Mouse (Mus musculus): ENCODE measurements around the gene Pax7. TPM values are rescaled to one million over a fixed set of nuclear protein-coding genes. Genes with fewer than 3 reads are reported as not detected.

Pax7 gene
- polyA plus RNA-seq, 1 experiment from 2014 or later: 6.5 TPM

DNA sequence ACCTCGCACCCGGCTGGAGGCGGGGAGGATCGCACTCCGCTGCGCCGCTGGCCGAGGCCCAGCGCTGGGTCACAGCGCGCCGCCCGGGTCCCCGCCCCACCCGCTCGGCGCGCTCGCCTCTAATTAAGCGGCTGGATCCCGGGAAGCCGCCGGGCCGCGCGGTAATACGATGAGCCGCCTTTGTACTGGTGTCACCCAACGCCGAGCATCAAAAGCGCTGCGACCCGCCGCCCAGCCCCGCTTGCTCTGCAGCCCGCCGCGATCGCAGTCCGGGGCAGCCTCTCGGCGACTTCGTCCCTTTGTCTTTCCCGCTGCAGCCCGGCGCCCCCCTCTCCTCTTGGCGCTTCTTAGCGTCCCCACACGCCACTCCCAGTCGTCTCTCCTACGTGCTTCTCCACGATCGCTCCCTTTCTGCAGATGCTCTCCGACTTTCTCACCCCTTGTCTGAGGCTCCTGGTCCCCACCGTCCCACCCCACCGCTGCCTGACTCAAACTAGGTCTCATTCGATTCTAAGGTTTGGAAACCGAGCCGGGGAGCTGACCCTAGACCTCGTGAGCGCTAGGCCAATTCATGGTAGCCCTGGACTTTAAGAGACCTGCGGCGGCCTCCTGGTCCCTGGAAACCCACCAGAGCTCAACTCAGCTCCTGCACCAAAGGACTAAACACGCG, 11.7 kb downstream of the Pax7 start:
- ATAC-seq: peak; percentile 64
- Histone ChIP-seq H3K4me3 (replicated peaks) (peak overlapping the region; percentile 35), H3K9ac (replicated peaks) (peak overlapping the region; percentile 68)

DNA sequence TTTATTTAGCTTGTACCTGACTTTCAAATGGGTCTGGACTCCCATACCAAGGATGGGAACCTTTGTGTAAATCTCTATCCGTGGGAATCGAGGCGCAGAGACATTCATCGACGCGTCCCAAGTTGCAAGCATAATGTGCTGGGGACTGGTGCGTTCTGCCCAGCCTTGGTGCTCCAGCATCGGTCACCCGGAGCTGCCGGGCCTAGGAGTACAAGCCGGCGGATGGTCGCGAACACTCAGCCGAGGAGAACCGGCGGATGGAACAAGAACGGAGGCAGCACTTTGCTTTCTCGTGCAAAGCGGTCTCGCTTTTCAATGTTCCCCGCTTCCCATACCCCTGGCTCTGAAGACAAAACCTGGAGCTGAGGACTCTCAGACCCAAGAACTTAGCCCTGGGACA, 12.3 kb downstream of the Pax7 start:
- ATAC-seq: no peak
- H3K27ac ChIP-seq: peak overlapping the region; percentile 93
- H3K4me2 ChIP-seq (replicated peaks): peak overlapping the region; percentile 60
- peaks cover 98% of the 10 kb centered on the region for H3K4me1 ChIP-seq (replicated peaks)
- under 1% methylated on average over 22 of the region's 22 CpGs for WGBS
- H3K36me3 ChIP-seq: no peaks in the 10 kb centered on the region
- peak overlapping the region; percentile 35 for H3K4me3 ChIP-seq (replicated peaks)
- H3K9me3 ChIP-seq: no peaks in the 10 kb centered on the region
- H3K27me3 ChIP-seq: peaks cover 93% of the 10 kb centered on the region
- H3K9ac ChIP-seq (replicated peaks): peak overlapping the region; percentile 68

More for the DNA sequence above, 11.7 kb downstream of the Pax7 start:
- no peaks in the 10 kb centered on the region for H3K36me3 ChIP-seq
- no peaks in the 10 kb centered on the region for H3K9me3 ChIP-seq
- peak overlapping the region; percentile 60 for H3K4me2 ChIP-seq (replicated peaks)
- peak overlapping the region; percentile 93 for H3K27ac ChIP-seq
- peaks cover 93% of the 10 kb centered on the region for H3K27me3 ChIP-seq
- whole genome bisulfite sequencing: under 1% methylated on average over 64 of the region's 65 CpGs
- peaks cover 98% of the 10 kb centered on the region for H3K4me1 ChIP-seq (replicated peaks)

DNA sequence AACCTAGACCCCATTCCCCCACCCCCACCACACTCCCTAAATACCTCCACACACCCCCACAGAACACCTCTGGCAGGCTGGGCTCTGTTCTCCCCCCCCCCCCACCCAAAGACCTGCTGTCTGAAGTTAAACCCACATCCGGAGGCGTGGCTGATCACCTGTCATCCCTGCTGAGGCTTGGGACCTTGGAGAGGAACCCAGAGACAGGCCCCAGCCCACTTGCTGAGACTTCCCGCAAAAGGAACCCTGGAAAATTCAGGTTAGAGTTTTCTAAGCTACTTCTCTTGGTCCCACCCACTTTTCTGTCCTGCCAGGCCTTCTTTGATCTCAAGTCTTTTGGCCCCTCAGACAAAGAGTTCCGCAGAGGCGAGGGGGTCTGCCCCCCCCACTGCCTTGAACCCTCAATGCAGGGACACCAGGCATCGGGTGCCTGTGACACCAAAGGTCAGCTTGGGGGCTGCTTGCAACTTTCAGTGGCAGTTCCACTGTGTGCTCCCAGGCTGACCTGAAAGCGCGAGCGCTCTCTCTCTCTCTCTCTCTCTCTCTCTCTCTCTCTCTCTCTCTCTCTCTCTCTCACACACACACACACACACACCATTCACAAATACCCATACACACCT, 13.8 kb downstream of the Pax7 start:
- no peak for ATAC-seq
- WGBS: 4% methylated on average over 9 of the region's 9 CpGs
- Histone ChIP-seq H3K27me3 (peaks cover 90% of the 10 kb centered on the region), H3K36me3 (no peaks in the 10 kb centered on the region), H3K9me3 (no peaks in the 10 kb centered on the region), H3K27ac (no peak overlapping the region), H3K4me2 (replicated peaks) (peak overlapping the region; percentile 34), H3K4me3 (replicated peaks) (0 out of 2 replicates have a peak overlapping the region, but pooled peaks have one; percentile 8), H3K4me1 (replicated peaks) (peaks cover 86% of the 10 kb centered on the region), H3K9ac (replicated peaks) (no peak overlapping the region)

DNA sequence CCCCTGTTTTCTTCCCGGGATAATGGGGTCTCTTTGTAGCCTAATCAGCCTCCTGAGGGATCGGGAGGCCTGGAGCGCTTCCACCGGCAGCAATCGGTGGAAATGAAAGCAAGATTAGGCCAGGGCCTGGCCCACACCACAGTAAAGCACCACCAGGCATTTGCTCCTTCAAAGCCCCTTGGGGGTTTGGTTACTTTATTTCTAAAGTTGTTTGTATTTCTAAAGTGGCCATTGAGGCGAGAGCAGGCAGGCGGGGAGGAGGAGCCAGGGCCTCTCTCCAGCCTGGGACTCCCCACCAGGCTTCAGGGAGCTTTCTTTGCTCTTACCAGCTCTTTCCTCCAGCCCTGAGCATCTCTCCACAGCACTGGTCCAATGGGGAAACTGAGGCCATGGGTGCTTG, 15.2 kb downstream of the Pax7 start:
- WGBS: 2% methylated on average over 7 of the region's 7 CpGs
- Histone ChIP-seq H3K4me3 (replicated peaks) (no peak overlapping the region), H3K36me3 (no peaks in the 10 kb centered on the region), H3K9ac (replicated peaks) (no peak overlapping the region), H3K27me3 (peaks cover 93% of the 10 kb centered on the region), H3K27ac (peak overlapping the region; percentile 48), H3K4me1 (replicated peaks) (peaks cover 80% of the 10 kb centered on the region), H3K4me2 (replicated peaks) (0 out of 2 replicates have a peak overlapping the region, but pooled peaks have one; percentile 13), H3K9me3 (no peaks in the 10 kb centered on the region)
- peak; percentile 55; the same call in 1 of the 2 replicates for ATAC-seq

DNA sequence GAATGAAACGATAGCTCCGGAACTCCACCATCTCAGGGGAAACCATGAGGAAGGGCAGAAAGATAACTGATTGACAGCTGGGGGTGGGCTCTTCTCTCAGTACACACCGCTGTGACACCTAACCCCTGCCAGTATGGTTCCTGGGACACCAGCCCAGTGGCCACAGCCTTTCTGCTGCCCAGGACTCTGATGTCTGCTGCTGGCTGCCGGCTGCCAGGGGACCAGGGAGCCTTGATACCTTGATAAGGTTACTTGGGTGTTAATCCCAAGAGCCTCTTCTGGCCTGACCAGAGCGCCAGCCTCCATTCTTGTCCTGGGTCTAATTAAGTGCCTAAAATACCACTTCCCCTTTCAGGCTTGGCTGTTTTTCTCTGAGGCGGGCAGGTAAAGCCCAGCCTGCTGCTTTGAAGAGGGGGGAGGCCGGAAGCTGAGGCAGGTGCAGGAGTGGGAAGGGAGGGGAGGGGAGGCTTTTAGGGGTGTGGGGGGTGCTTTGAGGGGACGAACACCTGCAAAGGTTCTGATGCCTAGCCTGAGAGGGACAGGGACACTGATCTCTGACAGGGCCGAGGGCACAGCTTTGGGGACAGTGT, 19.9 kb downstream of the Pax7 start:
- H3K4me2 ChIP-seq (replicated peaks): no peak overlapping the region
- H3K27ac ChIP-seq: no peak overlapping the region
- H3K4me1 ChIP-seq (replicated peaks): peaks cover 75% of the 10 kb centered on the region
- no peak for ATAC-seq
- peaks cover 92% of the 10 kb centered on the region for H3K27me3 ChIP-seq
- 20% methylated on average over 9 of the region's 9 CpGs for WGBS
- no peak overlapping the region for H3K4me3 ChIP-seq (replicated peaks)
- H3K9me3 ChIP-seq: no peaks in the 10 kb centered on the region
- H3K9ac ChIP-seq (replicated peaks): no peak overlapping the region
- H3K36me3 ChIP-seq: no peaks in the 10 kb centered on the region

DNA sequence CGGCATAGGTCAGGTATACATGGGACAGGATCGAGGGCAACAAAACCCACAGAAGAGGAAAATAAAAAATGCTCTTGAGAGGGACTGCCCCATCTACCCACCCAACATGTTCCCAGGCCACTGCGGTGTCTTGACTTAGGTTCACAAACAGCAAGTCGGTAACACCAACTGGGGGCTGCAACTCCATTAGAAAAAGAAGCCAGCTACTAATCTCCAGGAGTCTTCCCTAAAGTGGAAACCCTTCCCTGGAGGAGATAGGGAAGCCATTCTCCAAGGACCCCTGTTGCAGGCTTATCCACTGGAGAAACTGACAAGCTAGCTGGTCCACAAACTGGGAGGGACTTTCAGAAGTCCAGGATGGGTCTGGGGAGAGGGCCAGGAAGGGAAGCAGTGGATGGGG, 21.4 kb downstream of the Pax7 start:
- H3K4me1 ChIP-seq (replicated peaks): peaks cover 73% of the 10 kb centered on the region
- H3K9me3 ChIP-seq: no peaks in the 10 kb centered on the region
- 21% methylated on average over 4 of the region's 4 CpGs for WGBS
- H3K36me3 ChIP-seq: no peaks in the 10 kb centered on the region
- H3K27me3 ChIP-seq: peaks cover 79% of the 10 kb centered on the region
- no peak overlapping the region for H3K4me3 ChIP-seq (replicated peaks)
- ATAC-seq: no peak
- H3K9ac ChIP-seq (replicated peaks): no peak overlapping the region
- no peak overlapping the region for H3K4me2 ChIP-seq (replicated peaks)
- peak overlapping the region; percentile 76 for H3K27ac ChIP-seq

DNA sequence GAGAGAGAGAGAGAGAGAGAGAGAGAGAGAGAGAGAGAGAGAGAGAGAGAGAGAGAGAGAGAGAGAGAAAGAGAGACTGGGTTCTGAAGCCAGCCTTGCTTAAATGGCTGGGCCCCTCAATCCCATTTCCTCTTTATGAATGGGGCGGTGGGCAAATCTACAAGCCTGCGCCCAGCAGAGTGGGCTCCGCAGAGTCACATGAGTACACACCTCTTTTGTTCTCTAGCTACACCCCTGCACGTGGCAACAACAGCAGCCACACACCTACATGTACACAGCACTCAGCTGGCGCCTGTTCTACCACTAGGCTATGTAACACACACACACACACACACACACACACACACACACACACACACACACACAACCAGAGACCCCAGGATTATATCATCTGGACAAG, 21.9 kb downstream of the Pax7 start:
- no peak overlapping the region for H3K9ac ChIP-seq (replicated peaks)
- ATAC-seq: peak; percentile 37; the same call in 1 of the 2 replicates
- no peaks in the 10 kb centered on the region for H3K36me3 ChIP-seq
- peaks cover 73% of the 10 kb centered on the region for H3K4me1 ChIP-seq (replicated peaks)
- no peak overlapping the region for H3K4me3 ChIP-seq (replicated peaks)
- peak overlapping the region; percentile 76 for H3K27ac ChIP-seq
- no peaks in the 10 kb centered on the region for H3K9me3 ChIP-seq
- 7% methylated on average over 5 of the region's 5 CpGs for WGBS
- H3K27me3 ChIP-seq: peaks cover 78% of the 10 kb centered on the region
- no peak overlapping the region for H3K4me2 ChIP-seq (replicated peaks)

DNA sequence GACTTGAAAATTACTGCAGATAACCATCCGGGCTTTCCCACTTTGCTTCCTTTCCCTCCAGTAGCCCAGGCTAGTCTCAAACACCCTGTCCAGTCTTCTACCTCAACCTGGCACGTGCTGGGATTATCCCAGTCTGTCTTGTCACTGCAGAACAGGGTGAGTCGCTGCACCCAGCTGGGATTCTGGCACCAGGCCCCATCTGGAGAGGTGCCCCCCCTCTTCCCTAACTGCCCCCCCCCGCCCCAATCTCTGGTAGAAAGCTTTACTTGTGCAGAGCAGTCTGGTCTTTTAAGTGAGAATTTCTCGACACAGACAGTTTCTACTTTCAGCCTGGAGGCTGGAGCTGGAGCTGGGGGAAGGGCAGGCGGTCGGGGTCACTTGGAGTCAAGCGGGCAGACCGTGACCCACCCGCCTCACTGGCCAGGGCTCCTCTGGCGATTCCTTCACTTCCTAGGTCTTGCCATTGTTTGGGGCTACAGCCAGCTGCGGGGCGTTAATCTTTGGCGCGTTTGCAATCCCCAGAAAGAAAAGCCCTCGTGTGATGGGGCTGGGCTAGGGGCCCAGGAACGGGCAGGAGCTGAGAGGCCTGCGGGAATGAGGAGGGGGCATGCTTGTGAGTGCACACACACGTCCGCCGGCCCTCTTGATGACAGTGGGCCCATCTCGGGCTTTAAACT, 22.4 kb downstream of the Pax7 start:
- WGBS: 1% methylated on average over 22 of the region's 22 CpGs
- Histone ChIP-seq H3K4me1 (replicated peaks) (peaks cover 73% of the 10 kb centered on the region), H3K36me3 (no peaks in the 10 kb centered on the region), H3K27me3 (peaks cover 78% of the 10 kb centered on the region), H3K27ac (peak overlapping the region; percentile 76), H3K4me3 (replicated peaks) (no peak overlapping the region), H3K4me2 (replicated peaks) (peak overlapping the region; percentile 31), H3K9me3 (no peaks in the 10 kb centered on the region), H3K9ac (replicated peaks) (0 out of 2 replicates have a peak overlapping the region, but pooled peaks have one; percentile 29)
- peak; percentile 70 for ATAC-seq

DNA sequence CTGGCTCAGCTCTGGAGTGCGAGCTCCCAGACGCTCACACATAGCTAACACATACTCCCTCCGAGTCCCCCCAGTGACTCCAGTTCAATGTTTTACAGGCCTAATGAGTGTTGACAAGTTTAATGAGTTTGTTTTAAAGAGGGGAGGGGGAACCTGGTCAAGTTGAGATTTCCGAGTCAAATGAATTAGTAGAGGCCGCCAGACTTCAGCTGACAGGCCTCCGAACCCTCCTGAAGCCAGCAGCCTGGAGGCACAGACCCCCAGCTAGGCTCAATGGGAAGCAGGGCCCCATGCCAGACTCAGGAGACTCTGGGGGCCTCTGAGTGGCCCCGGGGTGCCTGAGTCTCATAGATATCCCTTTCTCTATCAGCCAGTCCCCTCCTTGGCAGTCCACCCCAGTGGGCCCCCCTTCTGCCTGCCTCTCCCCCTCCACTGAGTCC, 23.9 kb downstream of the Pax7 start:
- Histone ChIP-seq H3K9me3 (no peaks in the 10 kb centered on the region), H3K27me3 (peaks cover 81% of the 10 kb centered on the region), H3K36me3 (no peaks in the 10 kb centered on the region), H3K27ac (peak overlapping the region; percentile 76), H3K4me3 (replicated peaks) (no peak overlapping the region), H3K4me1 (replicated peaks) (peaks cover 82% of the 10 kb centered on the region), H3K4me2 (replicated peaks) (no peak overlapping the region), H3K9ac (replicated peaks) (no peak overlapping the region)
- WGBS: 10% methylated on average over 7 of the region's 7 CpGs
- ATAC-seq: peak; percentile 37; the same call in 1 of the 2 replicates

DNA sequence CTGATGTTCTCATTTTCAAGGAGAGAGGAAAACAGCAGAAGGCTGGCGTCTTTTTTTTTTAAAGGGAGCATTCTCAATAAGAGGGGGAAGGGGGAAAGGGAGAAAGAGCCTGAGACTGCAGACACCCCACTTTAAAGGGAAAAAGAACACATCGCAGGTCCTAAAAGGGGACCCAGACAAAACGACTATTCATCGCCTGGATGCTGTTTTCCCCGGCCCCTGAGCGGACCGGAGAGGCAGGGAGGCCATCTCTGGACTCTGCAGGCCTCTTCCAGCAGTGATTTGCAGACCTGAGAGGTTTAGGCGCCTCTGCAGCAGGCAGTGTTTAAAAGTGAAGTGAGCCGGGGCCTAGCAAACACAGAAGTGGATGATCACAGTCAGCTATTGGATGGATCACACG, 25.5 kb downstream of the Pax7 start:
- WGBS: 2% methylated on average over 10 of the region's 10 CpGs

DNA sequence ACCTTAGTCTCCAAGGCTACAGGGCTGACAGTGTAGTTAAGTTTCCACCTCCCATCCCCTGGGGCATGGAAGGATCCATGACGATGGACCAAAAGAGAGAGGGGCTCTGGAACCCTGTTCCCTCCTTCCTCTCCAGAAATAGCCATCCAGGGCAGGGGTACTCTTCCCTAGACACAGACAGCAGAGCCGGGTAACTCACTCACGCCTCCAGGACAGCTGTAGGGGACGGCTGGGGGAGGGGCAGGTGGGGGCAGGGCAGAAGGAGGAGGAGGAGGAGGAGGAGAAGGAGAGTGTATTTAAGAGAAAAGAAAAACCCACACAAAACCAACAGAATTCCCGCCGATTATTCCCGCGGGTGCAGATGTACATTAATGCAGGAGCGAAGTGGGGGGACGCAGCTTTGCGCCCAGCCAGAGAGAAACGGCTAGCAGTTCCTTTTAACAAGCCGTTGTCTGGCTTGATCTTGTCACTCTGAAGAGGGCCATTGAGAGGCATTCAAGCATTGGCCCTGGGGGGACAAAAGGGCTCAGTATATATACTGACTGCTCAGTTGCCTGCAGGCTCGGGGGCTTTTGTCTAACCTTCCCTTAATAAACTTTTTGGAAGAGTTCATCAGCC, 26.0 kb downstream of the Pax7 start:
- H3K36me3 ChIP-seq: no peaks in the 10 kb centered on the region
- peak overlapping the region; percentile 2; the same call in 1 of the 2 replicates for H3K9ac ChIP-seq (replicated peaks)
- WGBS: 2% methylated on average over 14 of the region's 14 CpGs
- H3K27ac ChIP-seq: peak overlapping the region; percentile 81
- peak overlapping the region; percentile 9 for H3K4me2 ChIP-seq (replicated peaks)
- no peaks in the 10 kb centered on the region for H3K9me3 ChIP-seq
- ATAC-seq: peak; percentile 58
- H3K4me1 ChIP-seq (replicated peaks): peaks cover 75% of the 10 kb centered on the region
- no peak overlapping the region for H3K4me3 ChIP-seq (replicated peaks)
- H3K27me3 ChIP-seq: peaks cover 81% of the 10 kb centered on the region

More for the DNA sequence above, 25.5 kb downstream of the Pax7 start:
- H3K27me3 ChIP-seq: peaks cover 81% of the 10 kb centered on the region
- no peak for ATAC-seq
- peaks cover 76% of the 10 kb centered on the region for H3K4me1 ChIP-seq (replicated peaks)
- no peak overlapping the region for H3K9ac ChIP-seq (replicated peaks)
- H3K4me3 ChIP-seq (replicated peaks): no peak overlapping the region
- H3K9me3 ChIP-seq: no peaks in the 10 kb centered on the region
- H3K36me3 ChIP-seq: no peaks in the 10 kb centered on the region
- H3K4me2 ChIP-seq (replicated peaks): peak overlapping the region; percentile 9; the same call in 1 of the 2 replicates
- H3K27ac ChIP-seq: peak overlapping the region; percentile 81
